Mouse (Mus musculus): ENCODE measurements around the gene Il31. TPM values are rescaled to one million over a fixed set of nuclear protein-coding genes. Genes with fewer than 3 reads are reported as not detected.

The Il31 gene
- polyA plus RNA-seq, 1 experiment from 2014 or later = not detected

- DNase-seq (ENCODE audit: low spot score) = no peak
- H3K27ac ChIP-seq (ENCODE audit: low read depth, low read length) = no peak overlapping the region
Observed at GRCm38 (mm10) chr5:123432305-123432874, 56.9 kb downstream of the Il31 start.

DNA sequence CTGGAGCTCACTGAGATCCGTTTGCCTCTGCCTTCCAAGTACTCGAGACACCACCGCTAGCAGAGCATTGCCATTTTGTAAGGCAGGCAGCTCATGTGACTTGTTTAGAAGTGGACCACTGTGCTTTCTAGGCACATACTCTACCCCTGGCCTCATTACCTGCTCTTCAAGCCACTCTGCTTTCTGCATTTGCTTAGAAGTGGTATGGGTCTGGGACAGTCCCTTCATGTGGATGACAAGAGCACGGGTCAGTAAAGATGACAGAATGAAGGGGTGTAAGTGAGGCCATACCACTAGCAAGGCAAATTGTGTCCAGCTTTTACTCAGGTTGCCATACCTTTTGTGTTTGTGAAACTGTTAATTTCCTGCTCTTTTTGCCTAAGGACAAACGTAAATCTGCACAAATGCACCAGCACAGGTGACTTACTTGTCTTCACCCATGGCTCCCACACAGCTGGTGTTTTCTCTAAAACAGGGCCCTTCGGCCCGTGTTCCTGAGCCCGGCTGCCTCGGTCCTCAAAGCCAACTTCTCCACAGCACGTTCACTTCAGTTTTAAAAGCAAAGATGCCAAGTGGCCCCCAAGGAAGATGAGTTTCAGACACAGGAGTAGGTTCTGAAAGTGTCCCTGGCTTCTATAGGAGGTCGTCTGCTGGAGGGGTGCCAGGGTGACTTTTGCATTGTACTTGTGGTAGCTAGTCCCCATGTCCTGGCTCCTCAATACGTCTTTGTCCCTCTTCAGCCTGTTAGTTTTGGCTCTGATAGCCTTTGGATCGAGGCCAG lies 57.6 kb downstream of the Il31 start:
- Histone ChIP-seq H3K9me3 (ENCODE audit: control insufficient read depth, low read length) (no peaks in the 10 kb centered on the region), H3K27me3 (ENCODE audit: control insufficient read depth, insufficient read depth, low read length) (no peaks in the 10 kb centered on the region), H3K9ac (ENCODE audit: low read depth, low read length) (no peak overlapping the region), H3K4me2 (replicated peaks; ENCODE audit: low read depth, low read length) (no peak overlapping the region), H3K27ac (ENCODE audit: low read depth, low read length) (no peak overlapping the region), H3K4me3 (ENCODE audit: low read depth, low read length) (no peak overlapping the region), H3K4me1 (replicated peaks; ENCODE audit: control insufficient read depth, insufficient read depth, low read length) (no peaks in the 10 kb centered on the region), H3K36me3 (ENCODE audit: control insufficient read depth, insufficient read depth, low read length) (no peaks in the 10 kb centered on the region)
- 87% methylated on average over 13 of the region's 13 CpGs for WGBS
- DNase-seq (ENCODE audit: low spot score) (no peak), ATAC-seq (ENCODE audit: low FRiP score) (no peak)

More at GRCm38 (mm10) chr5:123432305-123432874, 56.9 kb downstream of the Il31 start:
- no peaks in the 10 kb centered on the region for H3K4me1 ChIP-seq (replicated peaks; ENCODE audit: control insufficient read depth, insufficient read depth, low read length)
- H3K4me3 ChIP-seq (ENCODE audit: low read depth, low read length) = no peak overlapping the region
- H3K9ac ChIP-seq (ENCODE audit: low read depth, low read length) = no peak overlapping the region
- no peaks in the 10 kb centered on the region for H3K9me3 ChIP-seq (ENCODE audit: control insufficient read depth, low read length)
- WGBS = 86% methylated on average over 3 of the region's 3 CpGs
- no peak for ATAC-seq (ENCODE audit: low FRiP score)
- H3K4me2 ChIP-seq (replicated peaks; ENCODE audit: low read depth, low read length) = no peak overlapping the region
- H3K27me3 ChIP-seq (ENCODE audit: control insufficient read depth, insufficient read depth, low read length) = no peaks in the 10 kb centered on the region
- H3K36me3 ChIP-seq (ENCODE audit: control insufficient read depth, insufficient read depth, low read length) = no peaks in the 10 kb centered on the region

Other genes starting within 250 kb of the Il31 start
- 5.6 and 8.6 TPM in 2 replicates for gene Wdr66, start 237.4 kb downstream of the Il31 start, polyA plus RNA-seq (2014; fragmentation: Nextera tagmentation; extraction: Ambion mirVana)
- 56.8 and 63.7 TPM in 2 replicates for gene Bcl7a, start 145.7 kb downstream of the Il31 start, polyA plus RNA-seq (2014; fragmentation: Nextera tagmentation; extraction: Ambion mirVana)
- 16.8 and 18.2 TPM in 2 replicates for gene Mlxip, start 94.7 kb downstream of the Il31 start, polyA plus RNA-seq (2014; fragmentation: Nextera tagmentation; extraction: Ambion mirVana)
- 0.26 and 0.39 TPM in 2 replicates for gene Lrrc43, start 184 bp downstream of the Il31 start, polyA plus RNA-seq (2014; fragmentation: Nextera tagmentation; extraction: Ambion mirVana)
- gene B3gnt4, start 21.0 kb upstream of the Il31 start, polyA plus RNA-seq (2014; fragmentation: Nextera tagmentation; extraction: Ambion mirVana) = 1.1 and 1.5 TPM in 2 replicates
- 145 and 146 TPM in 2 replicates for gene Diablo, start 34.7 kb upstream of the Il31 start, polyA plus RNA-seq (2014; fragmentation: Nextera tagmentation; extraction: Ambion mirVana)
- gene Gm49027, start 36.0 kb upstream of the Il31 start, polyA plus RNA-seq (2014; fragmentation: Nextera tagmentation; extraction: Ambion mirVana) = 0.56 and 0.66 TPM in 2 replicates
- gene Vps33a, start 83.5 kb upstream of the Il31 start, polyA plus RNA-seq (2014; fragmentation: Nextera tagmentation; extraction: Ambion mirVana) = 34.5 and 38.4 TPM in 2 replicates
- 43.8 and 51.2 TPM in 2 replicates for gene Clip1, start 195.1 kb upstream of the Il31 start, polyA plus RNA-seq (2014; fragmentation: Nextera tagmentation; extraction: Ambion mirVana)
- gene Zcchc8, start 231.6 kb upstream of the Il31 start, polyA plus RNA-seq (2014; fragmentation: Nextera tagmentation; extraction: Ambion mirVana) = 73.4 and 83.6 TPM in 2 replicates